Mouse (Mus musculus): ENCODE results near the gene Ndufb5. TPM values are rescaled to one million over a fixed set of nuclear protein-coding genes. Genes with fewer than 3 reads are reported as not detected.
"Not testable (repeated sequence)": the region's sequence is repeated elsewhere in the genome, so short reads cannot be mapped to it uniquely, and the experiment has no call there.

The Ndufb5 gene
- 279 and 326 TPM in 2 replicates for polyA plus RNA-seq (2012; rRNA removed)

DNA sequence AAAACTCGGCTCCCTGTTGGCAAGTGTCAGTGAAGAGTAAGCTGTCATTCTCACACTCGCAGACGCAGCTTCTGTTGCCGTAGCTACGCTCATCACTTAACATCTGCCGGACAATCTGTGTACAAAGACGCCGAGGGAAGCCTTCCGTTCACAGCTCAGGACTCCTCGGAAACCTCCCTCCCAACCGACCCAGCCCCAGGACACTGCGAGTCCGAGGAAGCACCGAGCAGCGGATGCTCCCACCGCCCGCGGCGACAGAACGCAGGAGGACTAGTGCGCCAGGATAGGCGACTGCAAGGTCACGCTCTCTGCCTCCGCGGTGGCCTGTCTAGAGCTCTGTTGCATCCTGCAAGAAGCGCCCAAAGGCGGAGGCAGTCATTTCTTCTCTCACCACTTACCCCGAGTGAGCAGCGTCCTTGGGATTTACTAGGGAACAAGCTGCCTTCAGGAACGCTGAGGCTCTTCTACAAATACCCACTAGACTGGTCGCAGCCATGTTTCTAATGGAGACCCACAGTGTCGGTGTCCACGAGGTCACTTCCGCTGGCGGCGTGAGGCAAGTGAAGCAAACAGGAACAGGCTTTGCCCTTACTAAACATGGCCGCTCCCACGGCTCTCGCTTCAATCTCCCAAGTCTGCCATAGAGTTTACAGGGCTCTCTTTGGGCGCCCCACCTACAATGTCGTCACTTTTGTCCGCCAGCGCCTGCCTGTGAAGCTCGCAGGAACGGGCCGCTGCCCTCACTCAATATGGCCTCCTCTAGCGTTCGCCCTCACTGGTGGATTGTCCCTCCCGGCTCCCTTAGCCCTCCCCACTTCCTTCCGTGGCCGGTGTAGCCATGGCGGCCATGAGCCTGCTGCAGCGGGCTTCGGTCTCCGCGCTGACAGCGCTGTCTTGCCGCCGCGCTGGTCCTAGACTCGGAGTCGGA lies at the start of gene Ndufb5:
Gene Ndufb5 (plus strand): TSS at position 747 of the 928 bp plus-strand sequence.
- DNase-seq (ENCODE audit: extremely low spot score in 1 of 2, low spot score in 1 of 2): peak; percentile 99 to 100

DNA sequence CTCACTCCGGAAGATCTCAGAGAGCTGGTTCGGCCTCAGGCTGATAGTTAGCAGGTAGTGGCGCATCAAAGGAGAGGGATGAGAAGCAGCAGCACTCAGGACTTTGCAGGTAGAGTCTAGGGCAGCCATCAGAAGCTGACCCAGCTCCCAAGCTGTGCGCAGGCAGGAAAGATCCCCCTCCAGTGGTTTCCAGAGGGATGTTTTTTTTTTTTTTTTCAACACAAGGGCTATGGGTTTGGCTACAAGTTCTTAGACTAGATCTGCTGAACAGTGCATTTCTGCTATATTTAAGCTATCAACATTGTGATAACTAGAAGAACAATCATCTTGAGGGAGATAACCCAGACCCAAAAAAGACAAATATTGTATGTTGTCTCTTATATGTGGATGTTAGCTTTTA lies 49.6 kb upstream of the Ndufb5 start:
- DNase-seq (ENCODE audit: extremely low spot score in 1 of 2, low spot score in 1 of 2): no peak

GRCm38 (mm10) chr3:32689567-32689999 lies 47.2 kb upstream of the Ndufb5 start:
- no peak for DNase-seq (ENCODE audit: extremely low spot score in 1 of 2, low spot score in 1 of 2)

DNA sequence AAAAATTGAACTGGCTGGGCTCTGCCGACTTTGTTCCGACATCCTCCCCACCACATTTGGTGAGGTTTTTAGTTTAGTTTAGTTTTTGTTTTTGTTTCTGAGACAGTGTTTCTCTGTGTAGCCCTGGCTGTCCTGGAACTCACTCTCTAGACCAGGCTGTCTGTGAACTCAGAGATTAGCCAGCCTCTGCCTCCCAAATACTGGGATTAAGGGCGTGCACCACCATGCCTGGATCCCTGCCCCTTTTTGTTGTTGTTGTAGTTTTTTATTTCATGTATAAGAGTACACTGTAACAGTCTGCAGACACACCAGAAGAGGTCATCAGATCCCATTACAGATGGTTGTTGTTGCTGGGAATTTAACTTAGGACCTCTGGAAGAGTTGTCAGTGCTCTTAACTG lies 46.8 kb upstream of the Ndufb5 start:
- no peak for DNase-seq (ENCODE audit: extremely low spot score in 1 of 2, low spot score in 1 of 2)

DNA sequence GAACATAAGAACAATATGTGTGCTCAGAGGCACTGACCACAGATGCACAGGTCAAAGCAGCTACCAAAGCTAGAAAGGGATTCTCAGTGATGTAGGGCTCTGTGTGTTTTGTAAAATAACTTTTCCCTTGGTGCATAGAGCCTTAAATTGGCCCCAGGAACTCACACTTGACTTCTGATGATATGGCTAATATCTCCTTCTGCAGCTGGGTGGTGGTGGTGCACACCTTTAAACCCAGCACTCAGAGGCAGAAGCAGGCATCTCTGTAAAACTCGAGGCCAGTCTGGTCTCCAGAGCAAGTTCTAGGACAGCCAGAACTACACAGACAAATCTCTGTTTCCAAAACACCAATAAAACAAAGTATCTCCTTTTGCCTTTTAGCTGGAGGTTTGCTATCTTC lies 45.9 kb upstream of the Ndufb5 start:
- no peak for DNase-seq (ENCODE audit: extremely low spot score in 1 of 2, low spot score in 1 of 2)

DNA sequence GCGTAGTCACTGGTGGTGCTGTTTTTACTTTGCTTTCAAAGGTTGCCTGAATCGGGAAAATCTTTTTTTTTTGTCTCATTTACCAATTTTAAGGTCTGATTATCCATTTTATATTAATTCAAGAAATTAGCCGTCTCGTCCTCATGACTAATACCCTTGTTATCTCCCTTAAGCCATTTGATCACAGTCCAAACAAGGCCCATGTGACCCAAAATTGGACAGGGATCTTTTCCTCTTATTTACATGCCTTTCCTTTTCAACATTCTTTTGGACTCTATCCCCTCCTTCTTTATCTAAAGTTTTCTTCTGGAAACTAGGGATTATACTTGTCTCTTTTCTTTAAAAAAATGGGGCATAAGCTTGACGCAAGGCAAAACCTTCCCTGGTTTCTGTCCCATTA lies 44.9 kb upstream of the Ndufb5 start:
- DNase-seq (ENCODE audit: extremely low spot score in 1 of 2, low spot score in 1 of 2): no peak

DNA sequence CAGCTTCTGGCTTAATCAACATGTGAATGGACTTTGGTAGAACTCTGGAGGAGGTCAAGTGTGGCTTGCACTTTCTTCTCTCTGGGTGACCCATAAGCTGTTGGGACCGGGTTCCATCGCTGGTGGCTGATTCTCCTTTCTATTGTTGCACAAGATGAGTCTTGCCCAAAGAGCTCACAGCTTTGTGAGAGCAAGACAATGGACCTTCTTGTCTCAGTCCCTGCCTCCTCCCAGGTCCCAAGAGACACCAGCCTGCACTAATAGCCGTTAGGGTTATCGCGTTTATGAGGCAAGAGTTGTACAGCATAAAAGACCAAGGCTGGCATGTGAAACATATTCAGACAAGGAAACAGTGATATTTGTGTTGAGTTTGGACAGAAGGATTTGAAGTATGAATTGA lies 42.6 kb upstream of the Ndufb5 start:
- DNase-seq (ENCODE audit: extremely low spot score in 1 of 2, low spot score in 1 of 2): no peak

GRCm38 (mm10) chr3:32694737-32695582 lies 41.8 kb upstream of the Ndufb5 start:
- DNase-seq (ENCODE audit: extremely low spot score in 1 of 2, low spot score in 1 of 2): no peak

- DNase-seq (ENCODE audit: extremely low spot score in 1 of 2, low spot score in 1 of 2): no peak
Observed at GRCm38 (mm10) chr3:32695583-32695980, 41.2 kb upstream of the Ndufb5 start.

GRCm38 (mm10) chr3:32698228-32698863 lies 38.4 kb upstream of the Ndufb5 start:
- peak; percentile 91 to 99 for DNase-seq (ENCODE audit: extremely low spot score in 1 of 2, low spot score in 1 of 2)

- DNase-seq (ENCODE audit: extremely low spot score in 1 of 2, low spot score in 1 of 2): not testable (repeated sequence)
Observed at GRCm38 (mm10) chr3:32704021-32704420, 32.8 kb upstream of the Ndufb5 start.

DNA sequence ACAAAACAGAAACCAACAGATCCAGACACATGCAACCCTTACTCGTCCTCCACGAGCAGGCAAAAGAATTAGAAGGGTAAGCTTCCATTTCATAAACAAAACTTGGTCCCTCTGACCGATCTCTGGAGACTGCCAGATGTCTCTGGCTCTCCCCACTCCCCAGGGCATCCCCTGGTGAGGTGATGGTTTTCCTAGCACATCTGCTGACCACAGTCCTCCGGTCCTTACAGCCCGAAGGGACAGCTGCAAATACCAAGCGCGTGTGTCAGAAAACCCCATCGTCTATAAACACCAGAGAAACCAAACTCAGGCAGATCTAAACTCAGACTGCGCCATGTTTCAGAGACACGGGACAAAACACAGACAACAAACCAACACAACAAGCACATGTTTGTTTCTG lies 32.2 kb upstream of the Ndufb5 start:
- DNase-seq (ENCODE audit: extremely low spot score in 1 of 2, low spot score in 1 of 2): not testable (repeated sequence)

DNA sequence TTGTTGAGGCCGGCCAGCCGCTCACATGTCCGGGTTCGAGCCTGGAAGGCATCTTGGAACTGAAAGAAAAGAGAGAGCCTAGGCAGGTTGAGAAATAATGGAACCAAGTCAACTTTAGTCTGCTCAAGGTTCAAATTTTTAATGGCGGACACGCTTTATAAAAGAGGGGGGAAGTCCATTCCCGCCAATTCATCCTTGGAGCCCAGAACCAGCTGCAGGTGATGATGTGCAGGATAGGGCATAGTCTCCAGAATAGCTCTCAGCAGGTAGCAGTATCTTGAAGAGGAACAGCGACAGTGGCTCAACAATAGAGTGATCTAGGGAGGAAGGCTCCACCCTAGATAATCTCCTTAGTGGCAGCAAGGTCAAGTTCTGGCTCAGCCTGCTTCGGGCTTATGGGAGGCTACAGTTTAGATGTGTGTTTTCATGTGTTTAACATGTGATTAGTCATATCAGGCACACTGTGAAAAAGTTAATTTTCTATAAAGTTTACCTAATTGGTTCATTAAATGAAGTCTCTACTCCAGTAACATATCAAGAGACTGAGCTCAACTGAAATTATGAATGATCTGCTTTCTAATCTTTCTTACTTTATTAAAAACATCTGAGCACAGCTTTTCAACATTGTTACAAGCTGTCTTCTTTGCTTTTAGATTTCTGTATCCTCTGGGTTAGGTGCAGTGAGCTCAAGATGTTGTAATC lies 31.0 kb upstream of the Ndufb5 start, which contains the start of gene Actl6a:
Gene Actl6a (plus strand): TSS at position 652 of the 702 bp plus-strand sequence.
- not testable (repeated sequence) for DNase-seq (ENCODE audit: extremely low spot score in 1 of 2, low spot score in 1 of 2)

- DNase-seq (ENCODE audit: extremely low spot score in 1 of 2, low spot score in 1 of 2): no peak
Observed at GRCm38 (mm10) chr3:32708052-32708367, 28.8 kb upstream of the Ndufb5 start.

- peak; percentile 97 to 98 for DNase-seq (ENCODE audit: extremely low spot score in 1 of 2, low spot score in 1 of 2)
Observed at GRCm38 (mm10) chr3:32708368-32709231, 28.2 kb upstream of the Ndufb5 start.

- no peak for DNase-seq (ENCODE audit: extremely low spot score in 1 of 2, low spot score in 1 of 2)
Observed at GRCm38 (mm10) chr3:32709388-32709787, 27.4 kb upstream of the Ndufb5 start.

- no peak for DNase-seq (ENCODE audit: extremely low spot score in 1 of 2, low spot score in 1 of 2)
Observed at GRCm38 (mm10) chr3:32713711-32714110, 23.1 kb upstream of the Ndufb5 start.

- DNase-seq (ENCODE audit: extremely low spot score in 1 of 2, low spot score in 1 of 2): not testable (repeated sequence)
Observed at GRCm38 (mm10) chr3:32717403-32717802, 19.4 kb upstream of the Ndufb5 start.

DNA sequence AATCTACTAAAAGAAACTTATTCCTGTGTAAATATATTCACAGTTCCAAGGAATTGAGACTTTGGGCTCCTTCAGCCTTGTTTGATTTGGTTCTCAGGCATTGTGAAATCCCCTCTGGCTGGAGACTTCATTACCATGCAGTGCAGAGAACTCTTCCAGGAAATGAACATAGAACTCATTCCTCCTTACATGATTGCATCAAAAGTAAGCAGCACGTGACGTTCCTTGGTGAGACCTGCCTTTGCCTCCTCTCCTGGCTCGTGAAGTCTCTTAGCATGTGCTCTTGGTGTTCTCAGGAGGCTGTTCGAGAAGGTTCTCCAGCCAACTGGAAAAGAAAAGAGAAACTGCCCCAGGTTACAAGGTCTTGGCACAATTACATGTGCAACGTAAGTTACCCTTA lies 18.5 kb upstream of the Ndufb5 start:
- DNase-seq (ENCODE audit: extremely low spot score in 1 of 2, low spot score in 1 of 2): no peak
